Mouse (Mus musculus): ENCODE results near the gene Mlxipl. TPM values are rescaled to one million over a fixed set of nuclear protein-coding genes. Genes with fewer than 3 reads are reported as not detected.

The Mlxipl gene
- total and polyA plus RNA-seq, 2 experiments: 198 to 617 TPM

GRCm38 (mm10) chr5:135178523-135178922 is 88.8 kb downstream of the Mlxipl start:
- peaks cover 4% of the 10 kb centered on the region; the same call in 1 of the 2 replicates for H3K79me2 ChIP-seq (ENCODE audit: control insufficient read depth, insufficient read depth, low read length)
- WGBS: 69% methylated on average over 3 of the region's 3 CpGs
- H3K4me3 ChIP-seq (ENCODE audit: insufficient read depth, low read depth, low read length): no peak overlapping the region
- TF ChIP-seq POLR2A (IDR thresholded peaks at IDR 0.05; ENCODE audit: extremely low read depth, insufficient read depth, low read length): no peak
- no peak for TF ChIP-seq CTCF (IDR thresholded peaks at IDR 0.05; ENCODE audit: low read depth, low read length)
- peaks cover 35% of the 10 kb centered on the region for H3K36me3 ChIP-seq (ENCODE audit: control insufficient read depth, insufficient read depth, low read length)
- H3K27me3 ChIP-seq (ENCODE audit: control insufficient read depth, insufficient read depth, low read length): no peaks in the 10 kb centered on the region
- peak overlapping the region; percentile 49 for H3K27ac ChIP-seq (replicated peaks; ENCODE audit: insufficient read depth, low read depth, low read length)
- no peak for DNase-seq (ENCODE audit: extremely low read depth, low read depth, low spot score)
- H3K4me1 ChIP-seq (ENCODE audit: control insufficient read depth, insufficient read depth, low read length): peaks cover 12% of the 10 kb centered on the region
- H3K9ac ChIP-seq (ENCODE audit: low read depth, low read length): no peak overlapping the region

GRCm38 (mm10) chr5:135178996-135179395 is 89.3 kb downstream of the Mlxipl start:
- Histone ChIP-seq H3K36me3 (ENCODE audit: control insufficient read depth, insufficient read depth, low read length) (peaks cover 33% of the 10 kb centered on the region), H3K4me1 (ENCODE audit: control insufficient read depth, insufficient read depth, low read length) (peaks cover 13% of the 10 kb centered on the region), H3K4me3 (ENCODE audit: insufficient read depth, low read depth, low read length) (no peak overlapping the region), H3K27me3 (ENCODE audit: control insufficient read depth, insufficient read depth, low read length) (no peaks in the 10 kb centered on the region), H3K9ac (ENCODE audit: low read depth, low read length) (no peak overlapping the region), H3K79me2 (ENCODE audit: control insufficient read depth, insufficient read depth, low read length) (peaks cover 4% of the 10 kb centered on the region; the same call in 1 of the 2 replicates), H3K27ac (replicated peaks; ENCODE audit: insufficient read depth, low read depth, low read length) (no peak overlapping the region)
- TF ChIP-seq CTCF (IDR thresholded peaks at IDR 0.05; ENCODE audit: low read depth, low read length) (no peak), POLR2A (IDR thresholded peaks at IDR 0.05; ENCODE audit: extremely low read depth, insufficient read depth, low read length) (no peak)
- 74% methylated on average over 4 of the region's 4 CpGs for WGBS
- no peak for DNase-seq (ENCODE audit: extremely low read depth, low read depth, low spot score)

GRCm38 (mm10) chr5:135179616-135180015 is 89.9 kb downstream of the Mlxipl start:
- no peak overlapping the region for H3K27ac ChIP-seq (replicated peaks; ENCODE audit: insufficient read depth, low read depth, low read length)
- H3K4me1 ChIP-seq (ENCODE audit: control insufficient read depth, insufficient read depth, low read length): peaks cover 14% of the 10 kb centered on the region
- no peak for TF ChIP-seq POLR2A (IDR thresholded peaks at IDR 0.05; ENCODE audit: extremely low read depth, insufficient read depth, low read length)
- no peak for TF ChIP-seq CTCF (IDR thresholded peaks at IDR 0.05; ENCODE audit: low read depth, low read length)
- H3K79me2 ChIP-seq (ENCODE audit: control insufficient read depth, insufficient read depth, low read length): peaks cover 1% of the 10 kb centered on the region; the same call in 1 of the 2 replicates
- H3K36me3 ChIP-seq (ENCODE audit: control insufficient read depth, insufficient read depth, low read length): peaks cover 31% of the 10 kb centered on the region
- H3K4me3 ChIP-seq (ENCODE audit: insufficient read depth, low read depth, low read length): no peak overlapping the region
- WGBS: 85% methylated on average over 6 of the region's 7 CpGs
- no peak overlapping the region for H3K9ac ChIP-seq (ENCODE audit: low read depth, low read length)
- DNase-seq (ENCODE audit: extremely low read depth, low read depth, low spot score): no peak
- H3K27me3 ChIP-seq (ENCODE audit: control insufficient read depth, insufficient read depth, low read length): no peaks in the 10 kb centered on the region

GRCm38 (mm10) chr5:135180796-135181195 is 91.1 kb downstream of the Mlxipl start:
- Histone ChIP-seq H3K4me3 (ENCODE audit: insufficient read depth, low read depth, low read length) (no peak overlapping the region), H3K27me3 (ENCODE audit: control insufficient read depth, insufficient read depth, low read length) (no peaks in the 10 kb centered on the region), H3K27ac (replicated peaks; ENCODE audit: insufficient read depth, low read depth, low read length) (no peak overlapping the region), H3K9ac (ENCODE audit: low read depth, low read length) (no peak overlapping the region), H3K4me1 (ENCODE audit: control insufficient read depth, insufficient read depth, low read length) (peaks cover 14% of the 10 kb centered on the region), H3K36me3 (ENCODE audit: control insufficient read depth, insufficient read depth, low read length) (peaks cover 25% of the 10 kb centered on the region), H3K79me2 (ENCODE audit: control insufficient read depth, insufficient read depth, low read length) (no peaks in the 10 kb centered on the region)
- DNase-seq (ENCODE audit: extremely low read depth, low read depth, low spot score): no peak
- no peak for TF ChIP-seq CTCF (IDR thresholded peaks at IDR 0.05; ENCODE audit: low read depth, low read length)
- TF ChIP-seq POLR2A (IDR thresholded peaks at IDR 0.05; ENCODE audit: extremely low read depth, insufficient read depth, low read length): no peak
- WGBS: 96% methylated on average over 14 of the region's 14 CpGs

GRCm38 (mm10) chr5:135181776-135182175 is 92.1 kb downstream of the Mlxipl start:
- Histone ChIP-seq H3K27me3 (ENCODE audit: control insufficient read depth, insufficient read depth, low read length) (no peaks in the 10 kb centered on the region), H3K4me1 (ENCODE audit: control insufficient read depth, insufficient read depth, low read length) (peaks cover 14% of the 10 kb centered on the region), H3K27ac (replicated peaks; ENCODE audit: insufficient read depth, low read depth, low read length) (no peak overlapping the region), H3K4me3 (ENCODE audit: insufficient read depth, low read depth, low read length) (no peak overlapping the region), H3K36me3 (ENCODE audit: control insufficient read depth, insufficient read depth, low read length) (peaks cover 23% of the 10 kb centered on the region), H3K9ac (ENCODE audit: low read depth, low read length) (no peak overlapping the region), H3K79me2 (ENCODE audit: control insufficient read depth, insufficient read depth, low read length) (no peaks in the 10 kb centered on the region)
- 95% methylated on average over 6 of the region's 6 CpGs for WGBS
- no peak for DNase-seq (ENCODE audit: extremely low read depth, low read depth, low spot score)
- no peak for TF ChIP-seq CTCF (IDR thresholded peaks at IDR 0.05; ENCODE audit: low read depth, low read length)
- no peak for TF ChIP-seq POLR2A (IDR thresholded peaks at IDR 0.05; ENCODE audit: extremely low read depth, insufficient read depth, low read length)

GRCm38 (mm10) chr5:135183131-135183861 is 93.6 kb downstream of the Mlxipl start:
- 0 out of 2 replicates have a peak overlapping the region, but pooled peaks have one; percentile 6 for H3K9ac ChIP-seq (ENCODE audit: low read depth, low read length)
- peak overlapping the region; percentile 82 for H3K27ac ChIP-seq (replicated peaks; ENCODE audit: insufficient read depth, low read depth, low read length)
- no peak overlapping the region for H3K4me3 ChIP-seq (ENCODE audit: insufficient read depth, low read depth, low read length)

More at GRCm38 (mm10) chr5:135183131-135183861, 93.6 kb downstream of the Mlxipl start:
- peak; percentile 76 for DNase-seq (ENCODE audit: extremely low read depth, low read depth, low spot score)
- H3K36me3 ChIP-seq (ENCODE audit: control insufficient read depth, insufficient read depth, low read length): peaks cover 18% of the 10 kb centered on the region
- H3K79me2 ChIP-seq (ENCODE audit: control insufficient read depth, insufficient read depth, low read length): peaks cover 6% of the 10 kb centered on the region; the same call in 1 of the 2 replicates
- TF ChIP-seq CTCF (IDR thresholded peaks at IDR 0.05; ENCODE audit: low read depth, low read length) (peak; percentile 41), POLR2A (IDR thresholded peaks at IDR 0.05; ENCODE audit: extremely low read depth, insufficient read depth, low read length) (no peak)
- WGBS: 11% methylated on average over 8 of the region's 8 CpGs
- peaks cover 10% of the 10 kb centered on the region; the same call in 1 of the 2 replicates for H3K4me1 ChIP-seq (ENCODE audit: control insufficient read depth, insufficient read depth, low read length)
- no peaks in the 10 kb centered on the region for H3K27me3 ChIP-seq (ENCODE audit: control insufficient read depth, insufficient read depth, low read length)

All from liver, adult 2 months (tissue).